Mouse (Mus musculus) urinary bladder, postnatal 36 days (tissue): ENCODE measurements around the gene Phf12.

Experiments used
- DNase-seq, 2 experiments: peaks; one replicate each; pipeline ENCODE4 v3.0.0; 2022; ENCODE audit warnings: low spot score in 2 of 2, mixed read lengths in 1 of 2

Gene Phf12

DNA sequence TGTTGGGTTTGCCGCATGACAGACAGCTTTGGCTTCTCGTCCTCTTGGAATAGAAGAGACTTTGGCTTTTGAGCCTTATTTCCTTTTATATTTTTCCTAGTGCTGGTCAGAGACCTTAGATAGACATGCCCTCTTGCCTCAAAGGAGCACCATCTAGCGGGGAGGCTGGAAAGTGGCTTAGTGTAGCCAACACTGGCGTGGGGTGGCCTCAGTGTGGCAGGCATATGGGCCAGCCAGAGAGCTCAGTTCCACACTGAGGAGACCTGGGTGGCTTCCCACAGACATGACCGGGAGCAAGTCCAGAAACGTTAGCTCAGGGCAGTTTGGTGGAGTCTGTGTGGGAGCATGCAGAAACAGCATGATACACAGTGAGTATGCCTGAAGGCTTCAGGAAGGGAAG, 11.8 kb upstream of the Phf12 start:
- DNase-seq = no peak

GRCm38 (mm10) chr11:77973520-77973919, 9.0 kb upstream of the Phf12 start:
- DNase-seq = no peak

- DNase-seq = no peak
Observed at GRCm38 (mm10) chr11:77974325-77974724, 8.2 kb upstream of the Phf12 start.

DNA sequence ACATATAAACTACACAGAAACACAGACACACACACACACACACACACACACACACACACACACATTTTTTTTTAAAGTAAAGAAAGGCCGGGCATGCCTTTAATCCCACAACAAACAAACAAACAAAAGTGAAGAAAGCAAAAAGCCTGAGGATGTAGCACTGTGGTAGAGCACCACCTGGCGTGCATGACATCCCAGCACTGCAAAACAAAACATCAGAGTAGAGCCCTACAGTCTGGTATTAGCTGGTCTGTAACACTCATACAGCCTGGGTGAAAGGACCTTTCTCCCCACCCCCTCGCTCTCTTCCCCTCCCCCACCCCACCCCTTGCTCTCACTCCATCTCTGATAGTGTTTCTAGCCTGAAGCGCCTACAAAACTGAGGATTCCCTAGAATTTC, 6.7 kb upstream of the Phf12 start:
- DNase-seq = no peak

- DNase-seq = no peak
Observed at GRCm38 (mm10) chr11:77978161-77978560, 4.4 kb upstream of the Phf12 start.

DNA sequence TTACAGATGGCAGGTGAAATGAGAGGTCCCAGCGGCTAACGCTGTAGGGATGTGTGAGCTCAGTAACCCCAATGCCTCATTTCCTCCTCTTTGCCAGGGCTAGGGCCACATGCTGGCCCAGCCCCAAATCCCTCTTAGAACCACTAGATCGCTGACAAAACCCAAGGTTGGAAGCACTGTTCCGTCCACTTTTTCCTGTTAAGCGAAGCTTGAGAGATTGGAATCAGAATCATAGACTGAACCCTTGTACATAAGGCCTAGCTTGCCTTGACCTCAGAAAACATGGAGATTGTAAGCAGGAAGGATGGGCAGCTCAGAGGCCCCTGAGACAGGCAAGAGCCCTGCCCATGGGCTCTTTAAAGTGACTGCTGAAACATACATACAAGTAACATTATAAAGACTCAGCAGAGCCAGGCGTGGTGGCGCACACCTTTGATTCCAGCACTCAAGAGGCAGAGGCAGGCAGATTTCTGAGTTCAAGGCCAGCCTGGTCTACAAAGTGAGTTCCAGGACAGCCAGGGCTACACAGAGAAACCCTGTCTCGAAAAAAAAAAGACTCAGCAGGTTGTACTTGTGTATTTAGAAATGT, 3.2 kb upstream of the Phf12 start:
- no peak for DNase-seq

DNA sequence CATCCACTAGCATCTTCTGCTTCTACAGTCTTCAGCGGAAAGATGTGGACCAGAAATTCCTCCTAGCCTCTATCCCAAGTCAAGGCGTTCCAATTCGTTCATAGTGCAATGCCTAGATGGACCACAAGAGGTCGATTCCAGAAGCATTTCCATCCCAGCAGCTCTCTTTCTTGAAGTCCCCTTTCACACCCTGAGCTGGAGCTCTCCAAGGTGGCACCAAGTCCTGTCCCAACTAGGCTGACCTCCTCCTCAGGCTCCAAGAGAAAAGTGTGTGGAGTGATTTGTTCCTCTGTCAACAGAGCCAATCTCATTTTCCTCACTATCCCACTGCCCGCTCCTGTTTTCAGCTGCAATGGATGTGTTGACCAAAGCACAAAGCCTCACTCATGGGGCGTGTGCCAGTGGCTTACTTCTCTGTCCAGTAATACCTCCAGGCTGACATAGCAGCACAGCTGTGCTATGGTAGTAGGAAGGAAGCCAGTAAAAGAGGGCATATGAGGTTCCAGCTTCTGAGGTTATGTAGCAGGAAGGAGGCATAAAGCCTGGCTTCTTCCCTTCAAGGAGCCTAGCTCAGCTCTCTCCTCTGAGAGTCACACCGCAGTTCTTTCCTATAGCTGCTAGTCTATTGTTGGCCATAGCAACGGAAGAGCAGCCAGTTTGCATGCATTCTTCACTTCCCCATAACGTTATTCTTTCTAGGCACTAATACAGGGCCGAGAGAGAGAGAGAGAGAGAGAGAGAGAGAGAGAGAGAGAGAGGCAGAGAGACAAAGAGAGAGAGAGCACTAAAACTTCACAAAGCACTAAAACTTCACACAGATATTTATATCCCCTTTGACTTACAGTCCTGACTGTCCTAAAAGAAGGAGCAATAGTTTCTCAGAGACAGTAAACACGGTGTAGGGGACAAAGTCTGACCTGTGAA, 2.0 kb upstream of the Phf12 start:
- DNase-seq = peak; percentile 30 to 32

GRCm38 (mm10) chr11:77981609-77982440, 729 bp upstream of the Phf12 start:
- DNase-seq = peak; percentile 89 to 95

DNA sequence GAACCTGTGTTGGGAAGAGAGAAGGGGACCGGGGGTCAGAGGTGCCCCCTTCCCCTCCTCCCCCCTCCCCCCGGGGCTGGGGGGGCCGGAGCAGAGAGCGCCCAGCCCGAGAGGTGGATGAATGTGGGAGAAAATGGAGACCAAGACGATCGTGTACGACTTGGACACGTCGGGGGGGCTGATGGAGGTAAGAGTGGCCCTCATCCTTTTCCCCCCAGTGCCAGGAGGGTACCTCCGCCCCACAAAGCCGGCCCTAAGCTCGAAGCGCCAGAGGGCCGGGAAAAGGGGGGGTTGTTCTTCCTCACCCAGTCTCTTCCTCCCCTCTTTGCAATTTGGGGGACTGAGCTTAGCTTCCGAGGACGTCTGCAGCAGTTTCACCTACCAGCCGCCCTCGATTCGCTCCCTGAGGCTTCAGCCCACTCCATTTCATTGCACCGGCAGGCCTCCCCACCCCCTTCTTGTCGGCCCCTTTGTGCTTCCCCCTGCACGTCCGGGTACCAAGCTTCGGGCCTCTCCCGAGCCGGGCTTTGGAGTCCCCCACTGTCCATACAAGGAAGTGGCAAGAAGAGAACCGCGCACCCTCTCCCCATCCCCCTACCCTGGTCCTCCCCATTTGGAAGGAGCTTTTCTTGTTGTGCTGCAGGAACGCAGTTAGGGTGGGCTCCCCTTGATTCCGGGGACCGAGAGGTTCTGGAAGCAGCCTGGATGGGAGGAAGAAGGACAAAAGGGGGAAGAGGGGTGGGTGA, 810 bp downstream of the Phf12 start:
- DNase-seq = peak; percentile 23 to 50

DNA sequence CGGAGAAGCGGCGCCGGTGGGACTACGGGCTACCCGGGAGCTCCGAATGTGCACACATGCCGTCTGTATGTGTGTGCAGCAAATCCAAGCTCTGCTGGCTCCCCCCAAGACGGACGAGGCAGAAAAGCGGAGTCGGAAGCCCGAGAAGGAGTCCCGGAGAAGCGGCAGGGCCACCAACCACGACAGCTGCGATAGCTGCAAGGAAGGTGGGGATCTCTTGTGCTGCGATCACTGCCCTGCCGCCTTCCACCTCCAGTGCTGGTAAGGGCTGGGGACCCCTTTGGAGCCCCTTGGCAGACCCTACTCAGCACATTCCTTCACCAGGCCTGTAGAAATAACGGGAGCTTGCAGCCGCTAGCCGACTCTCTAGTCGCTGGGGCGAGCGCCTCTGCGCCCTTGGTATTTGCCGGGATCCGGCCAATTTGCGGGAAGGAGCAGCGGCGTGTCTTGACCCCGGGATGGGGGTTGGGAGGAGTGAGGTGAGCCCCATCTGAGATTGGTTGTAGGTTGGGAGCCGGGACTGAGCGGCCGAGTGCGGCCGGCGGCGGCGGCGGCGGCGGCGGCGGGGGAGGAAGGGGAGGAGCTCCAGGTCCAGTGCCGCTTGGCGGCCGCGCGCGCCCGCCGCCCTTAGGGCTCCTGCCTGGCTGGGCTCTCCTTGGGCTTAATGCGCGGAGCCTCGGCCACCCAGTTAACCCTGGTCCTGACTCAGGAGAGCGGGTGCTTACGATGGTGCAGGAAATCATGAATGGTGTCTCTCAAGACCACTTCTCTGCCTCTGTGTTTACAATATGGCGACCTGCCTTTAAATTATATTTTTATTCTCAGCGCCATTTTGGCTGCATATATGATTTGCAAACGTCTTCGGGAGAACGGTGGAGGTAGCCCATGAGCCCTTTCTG, 1.6 kb downstream of the Phf12 start:
- peak; percentile 61 to 65 for DNase-seq

DNA sequence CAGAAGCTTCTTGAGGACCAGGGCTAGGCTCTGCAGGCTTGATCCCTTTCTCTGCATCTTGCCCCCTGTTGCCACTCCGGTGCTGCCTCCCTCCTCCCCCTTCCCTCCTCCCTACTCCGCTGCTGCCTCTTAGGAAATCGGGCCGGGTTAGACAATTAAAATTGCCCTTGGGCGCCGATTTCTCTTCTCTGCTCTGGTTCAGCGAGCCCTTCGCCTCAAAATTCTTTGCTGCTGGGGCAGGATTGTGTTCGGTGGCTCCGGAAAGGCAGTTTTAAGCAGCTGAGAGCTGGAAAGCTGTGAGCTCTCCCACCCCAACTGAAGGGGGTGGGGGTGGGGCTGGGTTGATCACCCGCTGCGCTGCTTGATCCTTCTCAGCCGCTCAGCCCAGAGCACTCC, 2.3 kb downstream of the Phf12 start:
- peak; percentile 47 to 50 for DNase-seq

DNA sequence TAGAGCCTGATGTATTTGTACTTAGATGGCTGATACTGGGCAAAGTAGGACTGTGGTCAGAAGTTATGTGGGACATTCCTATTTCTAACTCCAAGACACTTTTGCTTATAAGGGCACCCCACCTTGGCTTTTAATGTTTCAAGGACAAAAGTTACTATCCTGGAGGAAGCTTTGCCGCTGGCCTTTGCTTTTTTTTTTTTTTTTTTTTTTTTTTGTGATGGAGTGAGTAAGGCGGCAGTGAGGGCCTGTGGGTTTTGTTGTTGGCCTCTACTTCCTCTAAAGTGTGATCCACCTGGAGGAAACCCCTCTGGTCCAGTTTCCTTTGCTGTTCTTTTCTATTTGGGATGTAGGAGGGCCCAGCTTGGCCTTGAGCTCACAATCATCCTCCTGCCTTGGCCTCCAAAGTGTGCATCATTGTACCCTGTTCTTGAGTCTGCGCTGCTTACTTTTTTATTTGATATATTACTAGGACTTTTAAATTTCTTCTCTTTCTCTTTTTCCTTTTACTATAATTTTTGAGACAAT, 3.0 kb downstream of the Phf12 start:
- no peak for DNase-seq

- DNase-seq = no peak
Observed at GRCm38 (mm10) chr11:77989071-77989690, 6.6 kb downstream of the Phf12 start.

- DNase-seq = no peak
Observed at GRCm38 (mm10) chr11:77995556-77995955, 13.0 kb downstream of the Phf12 start.

DNA sequence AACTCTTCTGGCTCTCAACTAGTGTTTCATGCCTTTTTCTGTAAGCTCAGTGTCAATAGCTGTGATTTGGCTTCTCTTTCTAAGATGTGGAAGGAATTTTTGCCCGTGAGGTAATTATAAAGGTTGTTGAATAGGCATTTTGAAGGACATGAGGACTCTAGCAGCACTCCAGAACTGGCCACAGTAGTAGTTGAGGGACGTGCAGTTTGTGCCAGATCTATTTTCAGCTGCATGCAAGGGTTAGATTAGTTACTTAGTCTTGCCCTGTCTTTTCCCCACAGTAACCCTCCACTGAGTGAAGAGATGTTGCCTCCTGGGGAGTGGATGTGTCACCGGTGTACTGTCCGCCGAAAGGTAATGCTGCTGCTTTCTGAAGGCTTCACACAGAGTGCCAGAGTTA, 23.9 kb downstream of the Phf12 start:
- no peak for DNase-seq

DNA sequence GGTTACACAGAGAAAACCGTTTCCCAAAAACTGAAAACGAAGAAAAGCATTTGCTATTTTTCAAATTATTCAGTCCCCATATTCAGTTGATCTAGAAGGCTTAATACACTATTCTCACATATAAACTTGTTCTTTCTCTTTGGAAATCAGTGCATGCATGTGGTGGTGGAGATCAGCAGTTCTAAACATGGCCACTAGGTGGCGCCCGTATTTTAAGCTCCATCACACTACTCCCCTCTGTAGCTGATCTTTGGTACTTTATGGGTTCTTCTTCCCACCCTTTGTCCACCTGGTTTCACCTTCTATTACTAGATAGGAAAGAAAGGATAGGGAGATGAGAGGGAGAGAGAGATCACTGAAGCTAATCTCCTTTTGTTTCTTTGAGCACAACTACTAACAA, 37.1 kb downstream of the Phf12 start:
- peak; percentile 59 to 70 for DNase-seq

DNA sequence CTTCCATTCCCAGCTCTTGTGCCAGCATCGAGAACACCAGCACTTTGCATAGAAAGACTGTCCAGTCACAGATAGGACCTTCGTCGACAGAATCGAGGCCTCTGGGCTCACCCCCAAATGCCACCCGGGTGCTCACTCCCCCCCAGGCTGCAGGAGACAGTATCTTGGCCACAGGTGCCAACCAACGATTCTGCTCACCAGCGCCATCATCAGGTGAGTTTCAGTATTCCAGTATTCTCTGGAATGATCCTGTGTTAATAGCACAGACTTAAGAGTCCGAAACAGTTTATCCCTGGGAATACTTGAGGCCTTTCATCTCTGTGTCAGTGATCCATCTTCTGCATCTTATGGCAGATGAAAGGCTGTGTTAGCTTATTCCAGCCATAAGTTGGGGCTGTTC, 41.1 kb downstream of the Phf12 start:
- no peak for DNase-seq

DNA sequence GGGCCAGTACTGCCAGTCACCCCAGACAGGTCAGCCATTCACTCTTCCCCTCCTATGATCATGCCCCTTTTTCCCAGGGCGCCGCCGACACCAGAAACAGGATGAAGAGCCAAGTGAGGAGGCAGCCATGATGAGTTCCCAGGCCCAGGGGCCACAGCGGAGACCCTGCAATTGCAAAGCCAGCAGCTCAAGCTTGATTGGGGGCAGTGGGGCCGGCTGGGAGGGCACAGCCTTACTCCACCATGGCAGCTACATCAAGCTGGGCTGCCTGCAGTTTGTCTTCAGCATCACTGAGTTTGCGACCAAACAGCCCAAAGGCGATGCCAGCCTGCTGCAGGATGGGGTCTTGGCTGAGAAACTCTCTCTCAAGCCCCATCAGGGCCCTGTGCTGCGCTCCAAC, 46.7 kb downstream of the Phf12 start:
- DNase-seq = no peak

DNA sequence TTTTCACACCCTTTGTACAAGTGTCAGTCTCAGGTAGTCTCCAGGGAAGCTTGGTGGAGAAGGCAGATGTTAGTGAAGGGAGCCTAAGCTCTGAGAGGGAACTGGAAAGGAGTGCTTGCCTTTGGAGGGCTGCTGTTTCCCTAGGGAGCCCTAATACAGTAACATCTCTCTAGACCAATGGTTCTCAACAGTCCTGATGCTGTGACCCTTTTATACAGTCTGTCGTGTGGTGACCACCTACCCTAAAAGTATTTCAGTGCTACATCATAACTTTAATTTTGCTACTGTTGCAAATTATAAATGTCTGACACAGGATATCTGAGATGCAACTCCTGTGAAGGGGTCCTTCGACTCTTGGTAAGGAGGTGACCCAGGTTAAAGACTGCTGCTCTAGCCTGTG, 48.0 kb downstream of the Phf12 start:
- DNase-seq = no peak

GRCm38 (mm10) chr11:78031389-78031788, 48.8 kb downstream of the Phf12 start:
- no peak for DNase-seq
